Mouse (Mus musculus): ENCODE data around the gene Rab44.

GRCm38 (mm10) chr17:29159320-29159719, 45.4 kb downstream of the Rab44 start:
- TF ChIP-seq CTCF (IDR thresholded peaks at IDR 0.05; ENCODE audit: control insufficient read depth, insufficient read depth, insufficient read length) (no peak), CEBPB (IDR thresholded peaks at IDR 0.05; ENCODE audit: low read depth) (no peak), MYOG (IDR thresholded peaks at IDR 0.05; ENCODE audit: control insufficient read depth, extremely low read depth, insufficient read length) (no peak)

All from C2C12 (cell line).